Mouse (Mus musculus): Measurements from ENCODE around the gene Krt86.

- TF ChIP-seq CTCF (conservative IDR thresholded peaks at IDR 0.05; ENCODE audit: insufficient read depth, insufficient read length, low read depth, low read length) (no peak), POLR2A (IDR thresholded peaks at IDR 0.05; ENCODE audit: low read depth, low read length) (no peak)
Measured at GRCm38 (mm10) chr15:101455292-101455691, 18.0 kb upstream of the Krt86 start.
